8 mouse cellular contexts compared by ENCODE assay signal in genomic region chr13:47532935-47533334, GRCm38 (mm10).
"Had no signal": no experiment of that assay in that cellular context is flagged by ENCODE, and none has a peak within 500 bp of the region (broad histone marks: within the 10 kb centered on the region; RNA-seq: fewer than 3 reads in every experiment).

No protein-coding gene starts in this region.

- DNase-seq: kidney, postnatal 4 days; lung, adult 18-20 months; right cerebral cortex, postnatal 14 days; thymus, postnatal 4 days had no signal

- H3K36me3 ChIP-seq: limb, embryonic 12.5 days; midbrain, embryonic 12.5 days; stomach, embryonic 15.5 days had no signal

- H3K4me3 ChIP-seq: layer of hippocampus, adult 2 months; limb, embryonic 12.5 days; midbrain, embryonic 12.5 days; stomach, embryonic 15.5 days had no signal

- H3K27me3 ChIP-seq: limb, embryonic 12.5 days; midbrain, embryonic 12.5 days; stomach, embryonic 15.5 days had no signal
